ENCODE assay signal across 16 mouse cellular contexts in the genomic region with DNA sequence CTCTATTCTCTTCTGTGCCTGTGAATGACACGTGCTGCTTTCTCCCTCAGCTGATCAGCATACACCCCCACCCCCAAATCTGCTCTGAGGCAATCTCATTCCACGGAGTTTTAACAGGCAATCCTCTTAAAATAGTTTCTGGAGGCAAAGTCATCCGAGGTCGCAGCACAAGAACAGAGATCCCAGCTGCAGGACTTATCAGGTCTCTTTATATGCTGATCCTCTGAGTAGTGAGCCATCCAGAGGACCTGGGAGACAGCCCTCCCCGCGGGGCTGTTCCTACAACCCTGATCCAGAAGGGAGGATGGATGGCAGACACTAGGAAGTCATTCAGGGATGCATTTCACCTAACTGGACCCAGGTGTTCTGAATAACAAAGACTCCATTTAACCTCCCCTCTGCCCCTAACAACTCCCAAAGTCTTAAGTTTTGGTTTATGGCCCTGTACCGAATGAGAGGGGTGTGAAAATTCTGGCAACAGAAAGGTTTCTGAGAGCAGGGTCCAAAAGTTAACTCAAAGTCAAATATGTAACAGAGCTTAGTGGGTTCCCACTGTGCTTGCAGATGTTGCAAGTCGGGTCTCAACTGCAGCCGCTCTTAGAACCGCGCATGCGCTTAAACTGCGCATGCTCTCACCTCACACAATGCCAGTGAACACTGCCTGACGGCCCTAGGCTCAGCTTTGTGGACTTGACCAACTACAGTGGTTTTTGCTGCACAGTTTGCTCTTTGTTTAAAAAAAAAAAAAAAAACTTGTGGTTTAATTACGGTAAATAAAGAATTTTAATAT. TPM values are rescaled to one million over a fixed set of nuclear protein-coding genes. Genes with fewer than 3 reads are reported as not detected.
DNase-seq lines count a peak whose midpoint lies in the region; ATAC-seq lines count a peak whose summit lies in the region.
"Had no signal": no experiment of that assay in that cellular context is flagged by ENCODE, and none has a peak within 500 bp of the region (broad histone marks: within the 10 kb centered on the region; RNA-seq: fewer than 3 reads in every experiment).

No protein-coding gene starts in this region.

- H3K27me3 ChIP-seq in liver, embryonic 16.5 days (ENCODE audit: control insufficient read depth, insufficient read depth, low read depth, low read length): peaks cover 14% of the 10 kb centered on the region
- H3K27me3 ChIP-seq in liver, embryonic 11.5 days (replicated peaks; ENCODE audit: control insufficient read depth, insufficient read depth, low read length): peaks cover 29% of the 10 kb centered on the region
- no peaks in the 10 kb centered on the region for H3K27me3 ChIP-seq in limb, embryonic 11.5 days (ENCODE audit: control insufficient read depth, insufficient read depth, low read length)

- 37% methylated on average over 15 of the region's 15 CpGs for WGBS in liver, embryonic 16.5 days (ENCODE audit: insufficient replicate concordance)
- 50% methylated on average over 15 of the region's 15 CpGs for WGBS in liver, embryonic 11.5 days
- 30% methylated on average over 15 of the region's 15 CpGs for WGBS in limb, embryonic 11.5 days

- no peaks in the 10 kb centered on the region for H3K9me3 ChIP-seq in liver, embryonic 16.5 days (replicated peaks; ENCODE audit: control insufficient read depth, low read length)
- H3K9me3 ChIP-seq in liver, embryonic 11.5 days (ENCODE audit: control insufficient read depth, low read length): 0 out of 2 replicates have a peak, but pooled peaks cover 6% of the 10 kb centered on the region
- no peaks in the 10 kb centered on the region for H3K9me3 ChIP-seq in limb, embryonic 11.5 days (ENCODE audit: control insufficient read depth, low read length)
- H3K9me3 ChIP-seq: limb, embryonic 15.5 days had no signal

- H3K9ac ChIP-seq in liver, embryonic 16.5 days (ENCODE audit: low read depth, low read length): no peak overlapping the region
- H3K9ac ChIP-seq in liver, embryonic 11.5 days (ENCODE audit: low read depth, low read length): no peak overlapping the region
- H3K9ac ChIP-seq in limb, embryonic 11.5 days (ENCODE audit: low read length): no peak overlapping the region
- H3K9ac ChIP-seq: limb, embryonic 15.5 days had no signal

- DNase-seq in liver, embryonic 11.5 days (ENCODE audit: low spot score): no peak
- DNase-seq in WW6 (ENCODE audit: low read depth, low spot score): peak; percentile 54
- peak; percentile 19 for DNase-seq in heart, adult 8-10 months (ENCODE audit: low spot score)
- no peak for DNase-seq in limb, embryonic 11.5 days (ENCODE audit: low spot score)
- no peak for DNase-seq in thymus, postnatal 0 days (ENCODE audit: low spot score)
- no peak for DNase-seq in thymus, adult 18-20 months
- DNase-seq: cerebellum, postnatal 25 days; gastrocnemius, postnatal 25 days; kidney, adult 9 months; lung, postnatal 36 days; right cerebral cortex, postnatal 14 days; thymus, postnatal 4 days had no signal

- no peak overlapping the region for H3K27ac ChIP-seq in liver, embryonic 16.5 days (ENCODE audit: low read length)
- no peak overlapping the region for H3K27ac ChIP-seq in liver, embryonic 11.5 days (ENCODE audit: low read depth, low read length)
- peak overlapping the region; percentile 26; the same call in 1 of the 2 replicates for H3K27ac ChIP-seq in limb, embryonic 11.5 days (replicated peaks; ENCODE audit: low read depth, low read length)
- H3K27ac ChIP-seq: limb, embryonic 15.5 days had no signal

- H3K4me1 ChIP-seq in liver, embryonic 16.5 days (ENCODE audit: control insufficient read depth, low read depth, low read length): no peaks in the 10 kb centered on the region
- no peaks in the 10 kb centered on the region for H3K4me1 ChIP-seq in liver, embryonic 11.5 days (replicated peaks; ENCODE audit: control insufficient read depth, insufficient read depth, low read length)
- peaks cover 33% of the 10 kb centered on the region for H3K4me1 ChIP-seq in limb, embryonic 11.5 days (ENCODE audit: control insufficient read depth, insufficient read depth, low read length)

- H3K4me2 ChIP-seq in liver, embryonic 16.5 days (ENCODE audit: low read depth, low read length): no peak overlapping the region
- H3K4me2 ChIP-seq in liver, embryonic 11.5 days: no peak overlapping the region
- H3K4me2 ChIP-seq in limb, embryonic 11.5 days (ENCODE audit: low read depth, severe bottlenecking): no peak overlapping the region
- H3K4me2 ChIP-seq: limb, embryonic 15.5 days had no signal

- no peaks in the 10 kb centered on the region for H3K36me3 ChIP-seq in liver, embryonic 16.5 days (ENCODE audit: control insufficient read depth, insufficient read depth)
- no peaks in the 10 kb centered on the region for H3K36me3 ChIP-seq in liver, embryonic 11.5 days (ENCODE audit: control insufficient read depth, insufficient read depth, low read length)
- no peaks in the 10 kb centered on the region for H3K36me3 ChIP-seq in limb, embryonic 11.5 days (ENCODE audit: control insufficient read depth, insufficient read depth, low read length)
- H3K36me3 ChIP-seq: limb, embryonic 15.5 days had no signal

- H3K4me3 ChIP-seq in liver, embryonic 16.5 days (ENCODE audit: low read depth, low read length): no peak overlapping the region
- H3K4me3 ChIP-seq in liver, embryonic 11.5 days (ENCODE audit: low read depth, low read length): no peak overlapping the region
- H3K4me3 ChIP-seq in limb, embryonic 11.5 days (ENCODE audit: low read depth, low read length): no peak overlapping the region
- H3K4me3 ChIP-seq: limb, embryonic 15.5 days had no signal

- ATAC-seq in liver, embryonic 16.5 days (ENCODE audit: low read depth): 0 out of 2 replicates have a peak, but pooled peaks have one; percentile 43
- ATAC-seq in liver, embryonic 11.5 days (replicated peaks; ENCODE audit: low FRiP score): no peak
- no peak for ATAC-seq in limb, embryonic 11.5 days (ENCODE audit: insufficient number of reproducible peaks, low FRiP score, low TSS enrichment, low read depth)
- ATAC-seq in cerebellum, adult (ENCODE audit: insufficient number of reproducible peaks, low FRiP score, low TSS enrichment): no peak
- ATAC-seq: activated CD4-positive, CD25-positive, alpha-beta regulatory T cell, adult 4 months had no signal

RNA-seq across cellular contexts. Expression of a gene that starts 26.0 kb away (rescaled TPM):
- polyA plus RNA-seq in liver, embryonic 16.5 days (2015; fragmentation: Nextera tagmentation; extraction: Ambion mirVana): 0.46 and 0.67 TPM in 2 replicates
- polyA plus RNA-seq in liver, embryonic 11.5 days (2014; fragmentation: Nextera tagmentation; extraction: Ambion mirVana): 2.2 and 2.3 TPM in 2 replicates
- total RNA-seq in heart, adult 8-10 months (2022): 1 to 10 TPM; 1.2 to 2.4 (median 1.7) TPM
- polyA plus RNA-seq in limb, embryonic 11.5 days (2014; fragmentation: Nextera tagmentation; extraction: Ambion mirVana): 2.4 and 2.5 TPM in 2 replicates
- polyA plus RNA-seq in thymus, postnatal 0 days (2015; fragmentation: Nextera tagmentation; extraction: Ambion mirVana): 1.6 and 2.3 TPM in 2 replicates
- polyA plus RNA-seq: activated CD4-positive, CD25-positive, alpha-beta regulatory T cell, adult 4 months had no signal

Comparison
In these comparisons a context has a peak if more than half of its experiments do, and no peak if none do; other contexts are left out.
1. DNase-seq: peak in WW6 (single experiment) and heart, adult 8-10 months (single experiment); none in liver, embryonic 11.5 days (single experiment), limb, embryonic 11.5 days (single experiment), thymus, postnatal 0 days (single experiment) and thymus, adult 18-20 months (0 of 2).